Mouse (Mus musculus) liver, embryonic 14.5 days (tissue): ENCODE measurements around the gene Atrnl1.

Source experiments
- CTCF ChIP-seq: IDR thresholded peaks from 2 replicates; pipeline ENCODE4 v1.5.1; 2016; ENCODE audit warnings: antibody characterized with exemption, low read depth, control low read depth
- EP300 ChIP-seq: IDR thresholded peaks from 2 replicates; pipeline ENCODE4 v1.6.1; 2016; ENCODE audit warnings: antibody characterized with exemption, low read depth

DNA sequence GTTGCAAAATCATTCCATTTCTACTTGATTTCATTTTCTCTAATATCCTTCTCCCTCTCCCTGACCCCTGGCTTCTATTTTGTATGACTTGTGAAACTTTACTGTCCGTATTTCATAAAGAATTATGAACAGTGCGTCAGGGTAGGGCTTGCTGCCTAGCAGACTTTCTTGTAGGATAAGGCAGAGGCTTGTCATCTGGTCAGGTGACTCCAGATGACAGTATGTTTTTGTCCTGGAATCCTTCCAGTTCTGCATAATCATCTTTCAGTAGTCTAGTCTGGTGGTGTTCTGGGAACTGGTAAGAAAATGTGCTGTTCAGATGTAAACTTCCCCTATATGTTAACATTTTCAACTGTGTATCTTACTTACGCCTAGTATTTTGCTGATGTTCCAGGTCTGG, 4.9 kb upstream of the Atrnl1 start:
- TF ChIP-seq CTCF (no peak), EP300 (no peak)
